Mouse (Mus musculus): ENCODE measurements around the gene Card19. TPM values are rescaled to one million over a fixed set of nuclear protein-coding genes. Genes with fewer than 3 reads are reported as not detected.

The Card19 gene
- total RNA-seq, 1 experiment, result 16.9 TPM

- Histone ChIP-seq H3K36me3 (ENCODE audit: control insufficient read depth, insufficient read depth, low read length, poor library complexity, severe bottlenecking) (no peaks in the 10 kb centered on the region), H3K9ac (ENCODE audit: insufficient read depth, low read depth, low read length, poor library complexity, severe bottlenecking) (no peak overlapping the region), H3K9me3 (ENCODE audit: control insufficient read depth, insufficient read depth, low read depth, low read length) (no peaks in the 10 kb centered on the region), H3K4me3 (ENCODE audit: insufficient read depth in 1 of 2, low read depth in 1 of 2, low read length in 2 of 2, poor library complexity in 1 of 2, severe bottlenecking in 1 of 2) (no peak overlapping the region), H3K27ac (ENCODE audit: insufficient read depth, low read depth, low read length, poor library complexity, severe bottlenecking) (no peak overlapping the region), H3K4me1 (ENCODE audit: control insufficient read depth in 2 of 2, insufficient read depth in 2 of 2, low read length in 2 of 2, poor library complexity in 1 of 2) (peaks cover 0 to 7% of the 10 kb centered on the region in 2 experiments; a peak in 1 of 4 replicates)
- TF ChIP-seq HCFC1 (IDR thresholded peaks at IDR 0.05; ENCODE audit: borderline replicate concordance, insufficient read depth, low read length), result no peak
- TF ChIP-seq ZC3H11A (IDR thresholded peaks at IDR 0.05; ENCODE audit: borderline replicate concordance, low read depth, low read length), result no peak
- TF ChIP-seq CHD2 (IDR thresholded peaks at IDR 0.05; ENCODE audit: low read depth, low read length), result no peak
- TF ChIP-seq ZNF384 (IDR thresholded peaks at IDR 0.05; ENCODE audit: low read depth, low read length), result no peak
- no peak for TF ChIP-seq MAFK (IDR thresholded peaks at IDR 0.05; ENCODE audit: insufficient read depth, low read depth, low read length)
- no peak for DNase-seq (ENCODE audit: low read depth, low spot score)
- in situ Hi-C loops (cut with MboI; ENCODE audit: low sequenced_read_pairs in 2 of 2, unreplicated experiment in 2 of 2), result no loop called here
Measured at GRCm38 (mm10) chr13:49252113-49252512, 36.3 kb upstream of the Card19 start.

- Histone ChIP-seq H3K36me3 (ENCODE audit: control insufficient read depth, insufficient read depth, low read length, poor library complexity, severe bottlenecking) (no peaks in the 10 kb centered on the region), H3K9me3 (ENCODE audit: control insufficient read depth, insufficient read depth, low read depth, low read length) (no peaks in the 10 kb centered on the region), H3K9ac (ENCODE audit: insufficient read depth, low read depth, low read length, poor library complexity, severe bottlenecking) (no peak overlapping the region), H3K4me1 (ENCODE audit: control insufficient read depth in 2 of 2, insufficient read depth in 2 of 2, low read length in 2 of 2, poor library complexity in 1 of 2) (peaks cover 0 to 9% of the 10 kb centered on the region in 2 experiments; a peak in 2 of 4 replicates), H3K4me3 (ENCODE audit: insufficient read depth in 1 of 2, low read depth in 1 of 2, low read length in 2 of 2, poor library complexity in 1 of 2, severe bottlenecking in 1 of 2) (no peak overlapping the region), H3K27ac (ENCODE audit: insufficient read depth, low read depth, low read length, poor library complexity, severe bottlenecking) (no peak overlapping the region)
- TF ChIP-seq MAFK (IDR thresholded peaks at IDR 0.05; ENCODE audit: insufficient read depth, low read depth, low read length) (no peak), ZNF384 (IDR thresholded peaks at IDR 0.05; ENCODE audit: low read depth, low read length) (no peak), ZC3H11A (IDR thresholded peaks at IDR 0.05; ENCODE audit: borderline replicate concordance, low read depth, low read length) (no peak), HCFC1 (IDR thresholded peaks at IDR 0.05; ENCODE audit: borderline replicate concordance, insufficient read depth, low read length) (no peak)
- no peak for DNase-seq (ENCODE audit: low read depth, low spot score)
- in situ Hi-C loops (cut with MboI; ENCODE audit: low sequenced_read_pairs in 2 of 2, unreplicated experiment in 2 of 2), result no loop called here
Measured at GRCm38 (mm10) chr13:49250716-49251517, 35.1 kb upstream of the Card19 start.

GRCm38 (mm10) chr13:49249634-49250033, 33.8 kb upstream of the Card19 start:
- peaks cover 0 to 9% of the 10 kb centered on the region in 2 experiments; a peak in 2 of 4 replicates for H3K4me1 ChIP-seq (ENCODE audit: control insufficient read depth in 2 of 2, insufficient read depth in 2 of 2, low read length in 2 of 2, poor library complexity in 1 of 2)
- no peaks in the 10 kb centered on the region for H3K36me3 ChIP-seq (ENCODE audit: control insufficient read depth, insufficient read depth, low read length, poor library complexity, severe bottlenecking)
- no peak overlapping the region for H3K4me3 ChIP-seq (ENCODE audit: insufficient read depth in 1 of 2, low read depth in 1 of 2, low read length in 2 of 2, poor library complexity in 1 of 2, severe bottlenecking in 1 of 2)
- no peak overlapping the region for H3K9ac ChIP-seq (ENCODE audit: insufficient read depth, low read depth, low read length, poor library complexity, severe bottlenecking)
- no peaks in the 10 kb centered on the region for H3K9me3 ChIP-seq (ENCODE audit: control insufficient read depth, insufficient read depth, low read depth, low read length)
- in situ Hi-C loops (cut with MboI; ENCODE audit: low sequenced_read_pairs in 2 of 2, unreplicated experiment in 2 of 2), result no loop called here
- H3K27ac ChIP-seq (ENCODE audit: insufficient read depth, low read depth, low read length, poor library complexity, severe bottlenecking), result no peak overlapping the region
- no peak for TF ChIP-seq ZC3H11A (IDR thresholded peaks at IDR 0.05; ENCODE audit: borderline replicate concordance, low read depth, low read length)
- TF ChIP-seq ZNF384 (IDR thresholded peaks at IDR 0.05; ENCODE audit: low read depth, low read length), result no peak
- no peak for TF ChIP-seq CHD2 (IDR thresholded peaks at IDR 0.05; ENCODE audit: low read depth, low read length)
- TF ChIP-seq MAFK (IDR thresholded peaks at IDR 0.05; ENCODE audit: insufficient read depth, low read depth, low read length), result no peak
- no peak for TF ChIP-seq HCFC1 (IDR thresholded peaks at IDR 0.05; ENCODE audit: borderline replicate concordance, insufficient read depth, low read length)
- DNase-seq (ENCODE audit: low read depth, low spot score), result no peak

- no peak for TF ChIP-seq ZNF384 (IDR thresholded peaks at IDR 0.05; ENCODE audit: low read depth, low read length)
- no peak for TF ChIP-seq HCFC1 (IDR thresholded peaks at IDR 0.05; ENCODE audit: borderline replicate concordance, insufficient read depth, low read length)
- no peak for TF ChIP-seq MAFK (IDR thresholded peaks at IDR 0.05; ENCODE audit: insufficient read depth, low read depth, low read length)
- TF ChIP-seq CHD2 (IDR thresholded peaks at IDR 0.05; ENCODE audit: low read depth, low read length), result no peak
- no peak for TF ChIP-seq ZC3H11A (IDR thresholded peaks at IDR 0.05; ENCODE audit: borderline replicate concordance, low read depth, low read length)
- no peaks in the 10 kb centered on the region for H3K36me3 ChIP-seq (ENCODE audit: control insufficient read depth, insufficient read depth, low read length, poor library complexity, severe bottlenecking)
- no peaks in the 10 kb centered on the region for H3K9me3 ChIP-seq (ENCODE audit: control insufficient read depth, insufficient read depth, low read depth, low read length)
- no peak for DNase-seq (ENCODE audit: low read depth, low spot score)
- H3K9ac ChIP-seq (ENCODE audit: insufficient read depth, low read depth, low read length, poor library complexity, severe bottlenecking), result no peak overlapping the region
- in situ Hi-C loops (cut with MboI; ENCODE audit: low sequenced_read_pairs in 2 of 2, unreplicated experiment in 2 of 2), result no loop called here
- H3K4me3 ChIP-seq (ENCODE audit: insufficient read depth in 1 of 2, low read depth in 1 of 2, low read length in 2 of 2, poor library complexity in 1 of 2, severe bottlenecking in 1 of 2), result no peak overlapping the region
- peaks cover 0 to 9% of the 10 kb centered on the region in 2 experiments; a peak in 2 of 4 replicates for H3K4me1 ChIP-seq (ENCODE audit: control insufficient read depth in 2 of 2, insufficient read depth in 2 of 2, low read length in 2 of 2, poor library complexity in 1 of 2)
- H3K27ac ChIP-seq (ENCODE audit: insufficient read depth, low read depth, low read length, poor library complexity, severe bottlenecking), result no peak overlapping the region
Measured at GRCm38 (mm10) chr13:49248923-49249322, 33.1 kb upstream of the Card19 start.

Data from ES-E14 (cell line).